Mouse (Mus musculus) small intestine, adult 2 months (tissue): Measurements from ENCODE around the gene Tctex1d4.

Experiments
- CTCF ChIP-seq: fragments of 200-500 bp; IDR thresholded peaks from 2 replicates; pipeline ENCODE4 v1.5.1; 2012; ENCODE audit warnings: low read depth, mild to moderate bottlenecking, control low read depth, inconsistent platforms, low read length, moderate library complexity, mixed read lengths; ENCODE audit not compliant: insufficient replicate concordance, insufficient read length; ENCODE audit errors: extremely low read depth
- POLR2A ChIP-seq: fragments of 200-500 bp; IDR thresholded peaks from 2 replicates; pipeline ENCODE4 v1.6.1; 2012; ENCODE audit warnings: low read depth, mild to moderate bottlenecking, control low read depth, inconsistent platforms, low read length, moderate library complexity

- TF ChIP-seq CTCF (peak; percentile 28; the same call in 1 of the 2 replicates), POLR2A (no peak)
Measured at GRCm38 (mm10) chr4:117101218-117101617, 25.4 kb upstream of the Tctex1d4 start.
